Mouse (Mus musculus): ENCODE measurements at regions not wholly inside any gene's neighbourhood (a gene's known extent, or its start where the extent isn't known, plus 50 kb on each side); places are given as distances from the start of the nearest gene placed in this dataset.

GRCm38 (mm10) chr19:19885933-19886710 lies 504.6 kb downstream of the Anxa1 start:
- Histone ChIP-seq H3K4me2 (ENCODE audit: low read depth) (no peak overlapping the region), H3K27ac (ENCODE audit: low read depth, low read length) (no peak overlapping the region), H3K9ac (no peak overlapping the region), H3K9me3 (ENCODE audit: low read length) (no peaks in the 10 kb centered on the region), H3K36me3 (ENCODE audit: insufficient read depth) (no peaks in the 10 kb centered on the region), H3K4me1 (ENCODE audit: insufficient read depth) (no peaks in the 10 kb centered on the region), H3K27me3 (ENCODE audit: insufficient read depth, low read length) (no peaks in the 10 kb centered on the region), H3K4me3 (ENCODE audit: low read depth, low read length) (no peak overlapping the region)
- peak; percentile 99 for ATAC-seq
- TF ChIP-seq CTCF (IDR thresholded peaks at IDR 0.05; ENCODE audit: low read depth), result no peak
- 36% methylated on average over 8 of the region's 8 CpGs for WGBS
- DNase-seq, result peak; percentile 84

- Histone ChIP-seq H3K27me3 (ENCODE audit: insufficient read depth, low read length) (no peaks in the 10 kb centered on the region), H3K4me1 (ENCODE audit: insufficient read depth) (no peaks in the 10 kb centered on the region), H3K36me3 (ENCODE audit: insufficient read depth) (no peaks in the 10 kb centered on the region), H3K9ac (no peak overlapping the region), H3K4me2 (ENCODE audit: low read depth) (no peak overlapping the region), H3K4me3 (ENCODE audit: low read depth, low read length) (no peak overlapping the region), H3K27ac (ENCODE audit: low read depth, low read length) (no peak overlapping the region), H3K9me3 (ENCODE audit: low read length) (no peaks in the 10 kb centered on the region)
- DNase-seq, result no peak
- TF ChIP-seq CTCF (IDR thresholded peaks at IDR 0.05; ENCODE audit: low read depth), result no peak
- no peak for ATAC-seq
These were observed 509.8 kb downstream of the Anxa1 start for GRCm38 (mm10) chr19:19880895-19881294.

GRCm38 (mm10) chr19:19848152-19848551 lies 542.6 kb downstream of the Anxa1 start:
- no peak for DNase-seq
- no peak for TF ChIP-seq CTCF (IDR thresholded peaks at IDR 0.05; ENCODE audit: low read depth)
- no peak overlapping the region for H3K4me3 ChIP-seq (ENCODE audit: low read depth, low read length)

GRCm38 (mm10) chr19:19807992-19808391 lies 582.8 kb downstream of the Anxa1 start:
- Histone ChIP-seq H3K27ac (ENCODE audit: low read depth, low read length) (no peak overlapping the region), H3K4me3 (ENCODE audit: low read depth, low read length) (no peak overlapping the region), H3K4me2 (ENCODE audit: low read depth) (no peak overlapping the region), H3K27me3 (ENCODE audit: insufficient read depth, low read length) (no peaks in the 10 kb centered on the region), H3K4me1 (ENCODE audit: insufficient read depth) (no peaks in the 10 kb centered on the region), H3K9ac (no peak overlapping the region), H3K36me3 (ENCODE audit: insufficient read depth) (no peaks in the 10 kb centered on the region), H3K9me3 (ENCODE audit: low read length) (no peaks in the 10 kb centered on the region)
- TF ChIP-seq CTCF (IDR thresholded peaks at IDR 0.05; ENCODE audit: low read depth), result no peak
- no peak for DNase-seq
- ATAC-seq, result no peak
- WGBS, result 92% methylated on average over 1 of the region's 1 CpGs

More at GRCm38 (mm10) chr19:19848152-19848551, 542.6 kb downstream of the Anxa1 start:
- no peaks in the 10 kb centered on the region for H3K4me1 ChIP-seq (ENCODE audit: insufficient read depth)
- 68% methylated on average over 4 of the region's 4 CpGs for WGBS
- no peaks in the 10 kb centered on the region for H3K27me3 ChIP-seq (ENCODE audit: insufficient read depth, low read length)
- no peak overlapping the region for H3K27ac ChIP-seq (ENCODE audit: low read depth, low read length)
- H3K9me3 ChIP-seq (ENCODE audit: low read length), result no peaks in the 10 kb centered on the region
- H3K4me2 ChIP-seq (ENCODE audit: low read depth), result no peak overlapping the region
- no peak overlapping the region for H3K9ac ChIP-seq
- no peaks in the 10 kb centered on the region for H3K36me3 ChIP-seq (ENCODE audit: insufficient read depth)
- ATAC-seq, result no peak

- no peak overlapping the region for H3K27ac ChIP-seq (ENCODE audit: low read depth, low read length)
- no peak overlapping the region for H3K4me3 ChIP-seq (ENCODE audit: low read depth, low read length)
- WGBS, result 88% methylated on average over 2 of the region's 2 CpGs
- no peaks in the 10 kb centered on the region for H3K36me3 ChIP-seq (ENCODE audit: insufficient read depth)
- DNase-seq, result no peak
- no peaks in the 10 kb centered on the region for H3K4me1 ChIP-seq (ENCODE audit: insufficient read depth)
- no peaks in the 10 kb centered on the region for H3K9me3 ChIP-seq (ENCODE audit: low read length)
- ATAC-seq, result no peak
- H3K9ac ChIP-seq, result no peak overlapping the region
- no peak for TF ChIP-seq CTCF (IDR thresholded peaks at IDR 0.05; ENCODE audit: low read depth)
- H3K27me3 ChIP-seq (ENCODE audit: insufficient read depth, low read length), result no peaks in the 10 kb centered on the region
- no peak overlapping the region for H3K4me2 ChIP-seq (ENCODE audit: low read depth)
These were observed 596.9 kb downstream of the Anxa1 start for GRCm38 (mm10) chr19:19793835-19794234.

GRCm38 (mm10) chr19:19783507-19783906 lies 607.2 kb downstream of the Anxa1 start:
- DNase-seq, result peak; percentile 7
- H3K4me2 ChIP-seq (ENCODE audit: low read depth), result no peak overlapping the region
- no peak overlapping the region for H3K27ac ChIP-seq (ENCODE audit: low read depth, low read length)

GRCm38 (mm10) chr19:19777891-19778290 lies 612.9 kb downstream of the Anxa1 start:
- Histone ChIP-seq H3K4me3 (ENCODE audit: low read depth, low read length) (no peak overlapping the region), H3K9me3 (ENCODE audit: low read length) (no peaks in the 10 kb centered on the region), H3K27ac (ENCODE audit: low read depth, low read length) (no peak overlapping the region), H3K27me3 (ENCODE audit: insufficient read depth, low read length) (no peaks in the 10 kb centered on the region), H3K4me1 (ENCODE audit: insufficient read depth) (no peaks in the 10 kb centered on the region), H3K4me2 (ENCODE audit: low read depth) (no peak overlapping the region), H3K9ac (no peak overlapping the region), H3K36me3 (ENCODE audit: insufficient read depth) (no peaks in the 10 kb centered on the region)
- DNase-seq (peak; percentile 7), ATAC-seq (no peak; the same call in 1 of the 2 replicates)
- TF ChIP-seq CTCF (IDR thresholded peaks at IDR 0.05; ENCODE audit: low read depth), result no peak
- 52% methylated on average over 4 of the region's 4 CpGs for WGBS

More at GRCm38 (mm10) chr19:19783507-19783906, 607.2 kb downstream of the Anxa1 start:
- no peak for TF ChIP-seq CTCF (IDR thresholded peaks at IDR 0.05; ENCODE audit: low read depth)
- ATAC-seq, result no peak
- Histone ChIP-seq H3K4me1 (ENCODE audit: insufficient read depth) (no peaks in the 10 kb centered on the region), H3K9me3 (ENCODE audit: low read length) (no peaks in the 10 kb centered on the region), H3K9ac (no peak overlapping the region), H3K27me3 (ENCODE audit: insufficient read depth, low read length) (no peaks in the 10 kb centered on the region), H3K36me3 (ENCODE audit: insufficient read depth) (no peaks in the 10 kb centered on the region), H3K4me3 (ENCODE audit: low read depth, low read length) (no peak overlapping the region)

Measured in forebrain, postnatal 0 days (tissue).